Mouse (Mus musculus) brain, embryonic 14.5 days (tissue): Measurements from ENCODE around the gene Ncapg2.

Experiments
- CTCF ChIP-seq: fragments of 200-500 bp; IDR thresholded peaks from 2 replicates; pipeline ENCODE4 v1.5.1; 2012; ENCODE audit warnings: inconsistent platforms, mild to moderate bottlenecking, moderate library complexity, borderline replicate concordance; ENCODE audit not compliant: insufficient read depth, insufficient read length; ENCODE audit errors: extremely low read depth
- POLR2A ChIP-seq: fragments of 200-500 bp; IDR thresholded peaks from 2 replicates; pipeline ENCODE4 v1.6.1; 2012; ENCODE audit warnings: mild to moderate bottlenecking, inconsistent platforms, borderline replicate concordance; ENCODE audit not compliant: poor library complexity, insufficient read depth, insufficient read length, severe bottlenecking; ENCODE audit errors: extremely low read depth

GRCm38 (mm10) chr12:116484991-116485390, 79.8 kb downstream of the Ncapg2 start:
- TF ChIP-seq POLR2A (no peak), CTCF (no peak)
